Mouse (Mus musculus): ENCODE measurements at regions not wholly inside any gene's neighbourhood (a gene's known extent, or its start where the extent isn't known, plus 50 kb on each side); places are given as distances from the start of the nearest gene placed in this dataset.

- Histone ChIP-seq H3K9me3 (ENCODE audit: control insufficient read depth, low read length) (no peaks in the 10 kb centered on the region), H3K36me3 (ENCODE audit: control insufficient read depth, insufficient read depth, low read length) (no peaks in the 10 kb centered on the region), H3K4me2 (ENCODE audit: low read depth, low read length) (no peak overlapping the region), H3K27ac (replicated peaks; ENCODE audit: low read depth, low read length) (no peak overlapping the region), H3K27me3 (replicated peaks; ENCODE audit: control insufficient read depth, insufficient read depth, low read length) (no peaks in the 10 kb centered on the region), H3K4me3 (ENCODE audit: low read depth, low read length) (no peak overlapping the region), H3K4me1 (ENCODE audit: control insufficient read depth, insufficient read depth, low read length) (no peaks in the 10 kb centered on the region), H3K9ac (ENCODE audit: low read depth, low read length) (no peak overlapping the region)
- ATAC-seq (ENCODE audit: low read depth) (no peak), DNase-seq (ENCODE audit: low spot score) (no peak)
- WGBS: 77% methylated on average over 3 of the region's 3 CpGs
Measured at GRCm38 (mm10) chr5:28526435-28526834, 59.4 kb upstream of the Shh start.

- ATAC-seq (ENCODE audit: low read depth): no peak
- no peaks in the 10 kb centered on the region for H3K36me3 ChIP-seq (ENCODE audit: control insufficient read depth, insufficient read depth, low read length)
- H3K9ac ChIP-seq (ENCODE audit: low read depth, low read length): no peak overlapping the region
- H3K4me3 ChIP-seq (ENCODE audit: low read depth, low read length): no peak overlapping the region
- H3K4me2 ChIP-seq (ENCODE audit: low read depth, low read length): no peak overlapping the region
- peak; percentile 67 for DNase-seq (ENCODE audit: low spot score)
- H3K27me3 ChIP-seq (replicated peaks; ENCODE audit: control insufficient read depth, insufficient read depth, low read length): no peaks in the 10 kb centered on the region
- no peaks in the 10 kb centered on the region for H3K9me3 ChIP-seq (ENCODE audit: control insufficient read depth, low read length)
- WGBS: 41% methylated on average over 9 of the region's 9 CpGs
- no peaks in the 10 kb centered on the region for H3K4me1 ChIP-seq (ENCODE audit: control insufficient read depth, insufficient read depth, low read length)
- no peak overlapping the region for H3K27ac ChIP-seq (replicated peaks; ENCODE audit: low read depth, low read length)
Measured at GRCm38 (mm10) chr5:28520800-28521707, 54.0 kb upstream of the Shh start.

DNA sequence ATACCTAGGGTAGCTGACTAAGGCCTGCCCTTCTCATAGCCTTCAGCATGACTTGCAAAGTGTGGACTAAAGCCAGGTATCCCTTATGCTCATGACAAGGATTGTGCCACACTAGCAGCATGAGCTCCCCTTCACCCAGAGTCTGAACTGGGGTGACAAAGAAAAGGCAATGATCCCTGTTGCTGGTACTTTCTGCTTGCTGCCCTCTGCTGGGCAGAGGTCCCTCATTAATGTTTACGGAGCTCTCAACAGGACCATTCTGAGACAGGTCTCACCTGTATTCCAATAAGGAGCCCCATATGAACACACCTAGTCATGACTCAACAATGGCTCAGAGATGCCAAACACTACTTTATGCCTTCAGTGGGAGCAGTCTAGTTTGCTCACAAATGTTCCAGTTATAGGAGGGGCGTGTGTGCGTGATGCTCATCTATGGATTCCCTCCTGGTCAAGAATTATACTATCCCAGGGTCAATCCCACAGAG is 52.0 kb upstream of the Shh start:
- no peaks in the 10 kb centered on the region for H3K4me1 ChIP-seq (ENCODE audit: control insufficient read depth, insufficient read depth, low read length)
- peaks cover 3% of the 10 kb centered on the region; the same call in 1 of the 2 replicates for H3K9me3 ChIP-seq (ENCODE audit: control insufficient read depth, low read length)
- H3K27ac ChIP-seq (replicated peaks; ENCODE audit: low read depth, low read length): no peak overlapping the region
- DNase-seq (ENCODE audit: low spot score): no peak
- WGBS: 89% methylated on average over 3 of the region's 3 CpGs
- H3K4me2 ChIP-seq (ENCODE audit: low read depth, low read length): no peak overlapping the region
- no peaks in the 10 kb centered on the region for H3K36me3 ChIP-seq (ENCODE audit: control insufficient read depth, insufficient read depth, low read length)
- no peaks in the 10 kb centered on the region for H3K27me3 ChIP-seq (replicated peaks; ENCODE audit: control insufficient read depth, insufficient read depth, low read length)
- no peak overlapping the region for H3K4me3 ChIP-seq (ENCODE audit: low read depth, low read length)
- no peak for ATAC-seq (ENCODE audit: low read depth)
- no peak overlapping the region for H3K9ac ChIP-seq (ENCODE audit: low read depth, low read length)

All from embryonic facial prominence, embryonic 14.5 days (tissue).